Mouse (Mus musculus) embryonic stem cell, embryonic (primary cell): ENCODE results near the gene Zfp382.

ENCODE experiments used
- CTCF ChIA-PET, 4 experiments: fragments of 300-600 bp in 2 of 4; fragments of 350-600 bp in 2 of 4; sonication (Branson Sonifier 250); formaldehyde crosslinking; loops; one replicate each; lab custom pipeline; 2022; ENCODE audit warnings: inconsistent platforms in 2 of 4; lab: Charles Lee
- POLR2A ChIA-PET, 4 experiments: fragments of 300-600 bp in 2 of 4; fragments of 350-600 bp in 2 of 4; sonication (Branson Sonifier 250); formaldehyde crosslinking; loops; one replicate each; lab custom pipeline; 2022; ENCODE audit warnings: antibody characterized with exemption in 4 of 4, inconsistent platforms in 1 of 4; lab: Charles Lee

Gene Zfp382

DNA sequence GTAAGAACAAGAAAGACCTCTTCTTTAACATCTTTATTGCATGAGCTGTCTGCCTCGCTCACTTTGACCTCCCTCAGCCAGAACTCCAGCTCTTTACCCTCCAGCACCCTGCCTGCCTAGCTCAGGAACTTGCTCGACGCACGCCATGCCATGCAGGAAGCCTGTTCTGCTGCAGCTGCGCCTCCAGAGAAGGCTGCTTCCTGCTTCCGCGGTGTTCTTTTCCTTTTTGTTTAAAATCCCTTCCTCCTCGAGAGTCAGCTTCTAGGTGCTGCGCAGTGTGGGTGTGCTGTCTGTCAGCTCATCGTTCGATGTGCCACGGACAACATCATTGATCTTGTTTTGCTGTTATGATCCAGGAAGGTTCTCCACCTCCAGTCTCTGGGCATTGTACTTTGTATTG lies 54.7 kb downstream of the Zfp382 start:
- POLR2A ChIA-PET = interaction anchor here in 3 of 4 experiments (0.6 to 5.0 kb wide), 22 partner anchors 8 to 104 kb away, joined by 3 to 51 read pairs (median 5); partner anchors contain the start of genes Capns1 (in 2 of the 3), Wdr62 (in 2 of the 3), Gm26920 (in 1 of the 3) and Zfp566 (in 1 of the 3)
- CTCF ChIA-PET = interaction anchor here (0.6 to 3.1 kb wide), 11 partner anchors 22 to 381 kb away, joined by 3 to 31 read pairs (median 7); partner anchors contain the start of gene Capns1 (in 3 of the 4)

DNA sequence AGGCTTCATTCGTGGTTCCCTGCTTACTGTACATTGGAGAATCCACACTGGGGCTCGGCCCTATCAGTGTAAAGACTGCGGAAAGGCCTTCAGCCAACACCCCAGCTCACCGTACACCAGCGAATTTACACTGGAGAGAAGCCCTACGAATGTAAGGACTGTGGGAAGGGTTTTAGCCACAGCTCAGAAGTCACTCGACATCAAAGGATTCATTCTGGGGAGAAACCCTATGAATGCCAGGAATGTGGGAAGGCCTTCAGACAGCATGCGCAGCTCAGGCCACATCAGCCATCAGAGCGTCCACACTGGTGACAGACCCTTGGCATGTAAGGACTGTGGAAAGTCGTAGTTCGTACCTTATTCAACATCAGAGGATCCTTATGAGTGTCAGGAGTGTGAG lies 56.5 kb downstream of the Zfp382 start:
- POLR2A ChIA-PET = interaction anchor here (0.6 to 5.0 kb wide), 33 partner anchors 8 to 156 kb away, joined by 3 to 51 read pairs (median 5); partner anchors contain the start of genes Capns1 (in 2 of the 4), Wdr62 (in 2 of the 4), Zfp146 (in 2 of the 4) and Thap8 (in 1 of the 4)
- CTCF ChIA-PET = interaction anchor here (0.5 to 3.1 kb wide), 19 partner anchors 8 to 579 kb away, joined by 3 to 31 read pairs (median 5); partner anchors contain the start of genes Capns1 (in 2 of the 4) and Zfp146 (in 1 of the 4)

DNA sequence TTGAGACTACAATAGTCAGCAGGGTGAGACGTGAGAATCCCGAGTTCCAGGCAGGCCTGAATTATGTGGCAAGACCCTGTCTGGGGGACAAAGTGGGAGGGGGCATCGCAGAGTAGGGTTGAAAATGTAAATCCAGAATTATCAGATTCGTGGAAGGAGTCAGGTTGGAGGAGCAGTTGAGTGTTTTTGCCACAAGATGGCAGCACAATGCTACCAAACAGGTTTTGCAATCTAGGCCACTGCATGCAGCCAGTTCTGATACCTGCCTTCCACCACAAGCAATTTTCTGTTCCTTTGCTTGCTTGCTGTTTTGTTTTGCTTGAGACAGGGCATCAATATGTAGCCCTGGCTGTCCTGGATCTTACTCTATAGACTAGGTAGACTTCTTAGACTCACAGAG lies 59.6 kb downstream of the Zfp382 start:
- ChIA-PET POLR2A (interaction anchor here in 2 of 4 experiments (7.6 to 9.1 kb wide), 2 partner anchors 15 to 16 kb away, joined by 100 to 127 read pairs; partner anchors contain the start of gene Capns1 (in 2 of the 2)), CTCF (interaction anchor here in 2 of 4 experiments (1.0 to 1.1 kb wide), 2 partner anchors 24 kb away, joined by 4 to 8 read pairs; no protein-coding TSS in a partner anchor)

DNA sequence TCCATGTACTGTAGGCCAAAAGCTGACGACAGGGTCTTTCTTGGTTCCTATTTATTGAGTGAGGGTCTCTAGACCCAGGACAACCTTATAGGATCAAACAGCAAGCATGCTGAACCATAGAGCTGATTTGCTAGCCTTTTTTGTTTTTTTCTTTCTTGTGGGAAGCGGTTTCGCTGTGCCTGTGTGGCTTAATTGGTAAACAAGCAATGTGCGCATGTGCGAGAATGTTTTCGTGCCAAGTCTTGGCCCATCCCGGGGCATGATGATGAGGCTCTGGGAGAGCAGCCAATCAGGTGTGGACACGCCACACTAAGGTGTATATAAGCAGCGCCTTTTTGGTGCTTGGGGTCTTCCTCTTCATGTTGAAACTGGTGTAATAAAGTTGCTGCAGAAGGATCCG lies 60.2 kb downstream of the Zfp382 start:
- CTCF ChIA-PET = interaction anchor here (0.7 to 1.1 kb wide), 6 partner anchors 15 to 35 kb away, joined by 3 to 8 read pairs (median 4); partner anchors contain the start of gene Capns1 (in 1 of the 4)

DNA sequence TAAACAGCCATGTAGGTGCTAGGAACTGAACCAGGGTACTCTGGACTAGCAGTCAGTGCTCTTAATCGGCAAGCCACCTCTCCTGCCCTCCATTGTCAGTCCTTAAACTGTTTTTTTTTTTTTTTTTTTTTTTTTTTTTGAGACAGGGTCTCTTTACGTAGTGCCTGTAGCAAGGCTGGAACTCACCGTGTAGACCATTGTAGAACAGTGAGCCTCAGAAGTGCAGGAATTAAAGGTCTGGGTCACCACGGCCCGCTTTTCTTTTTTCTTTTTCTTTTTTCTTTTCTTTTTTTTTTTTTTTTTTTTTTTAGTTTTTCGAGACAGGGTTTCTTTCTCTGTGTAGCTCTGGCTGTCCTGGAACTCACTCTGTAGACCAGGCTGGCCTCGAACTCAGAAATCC lies 61.4 kb downstream of the Zfp382 start:
- CTCF ChIA-PET = interaction anchor here (0.6 to 2.0 kb wide), 7 partner anchors 12 to 250 kb away, joined by 3 to 20 read pairs (median 6); partner anchors contain the start of gene Capns1 (in 1 of the 4)

More for the DNA sequence above, 60.2 kb downstream of the Zfp382 start:
- POLR2A ChIA-PET = interaction anchor here in 3 of 4 experiments (1.0 to 9.1 kb wide), 5 partner anchors 12 to 23 kb away, joined by 3 to 127 read pairs (median 4); partner anchors contain the start of genes Capns1 (in 2 of the 3) and Zfp146 (in 2 of the 3)

DNA sequence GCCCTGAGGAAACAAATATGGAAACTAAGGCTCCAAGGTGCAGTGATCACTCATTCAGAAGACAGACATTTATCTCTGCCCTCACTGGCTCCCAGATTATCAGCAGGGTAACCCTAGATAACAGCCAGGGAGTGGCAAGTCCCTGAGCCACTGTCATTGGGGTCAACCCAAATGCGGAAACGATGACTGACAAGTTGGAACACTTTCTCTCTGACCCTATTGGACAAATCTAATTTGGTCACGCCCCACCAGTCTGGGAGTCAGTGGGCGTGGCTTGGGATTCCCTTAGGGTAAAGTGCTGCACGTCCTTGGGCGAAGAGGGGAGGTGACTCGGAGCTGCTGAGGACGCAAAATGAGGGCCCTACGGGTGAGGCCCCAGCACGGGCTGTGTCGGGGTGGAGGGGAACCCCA lies 62.1 kb downstream of the Zfp382 start, which contains the start of gene Cox7a1:
Gene Cox7a1 (plus strand): TSS at position 266 of the 411 bp plus-strand sequence.
- POLR2A ChIA-PET = interaction anchor here (0.5 to 9.1 kb wide), 42 partner anchors 11 to 1202 kb away, joined by 3 to 127 read pairs (median 4); partner anchors contain the start of genes Capns1 (in 4 of the 4), Thap8 (in 3 of the 4), Wdr62 (in 3 of the 4) and Zfp146 (in 3 of the 4)
- CTCF ChIA-PET = interaction anchor here (0.6 to 2.0 kb wide), 18 partner anchors 11 to 675 kb away, joined by 3 to 20 read pairs (median 4); partner anchors contain the start of gene Capns1 (in 4 of the 4)

More for the DNA sequence above, 61.4 kb downstream of the Zfp382 start:
- POLR2A ChIA-PET = interaction anchor here (0.6 to 9.1 kb wide), 10 partner anchors 13 to 964 kb away, joined by 3 to 127 read pairs (median 3); partner anchors contain the start of genes Capns1 (in 2 of the 4), Gm26920 (in 1 of the 4), Zfp146 (in 1 of the 4) and Zfp566 (in 1 of the 4)
